Mouse (Mus musculus) cerebellum, adult 9-11 months (tissue): ENCODE measurements around the gene Nms.

Experiments
- DNase-seq: peaks from one replicate; pipeline ENCODE4 v3.0.0; 2022

Gene Nms

DNA sequence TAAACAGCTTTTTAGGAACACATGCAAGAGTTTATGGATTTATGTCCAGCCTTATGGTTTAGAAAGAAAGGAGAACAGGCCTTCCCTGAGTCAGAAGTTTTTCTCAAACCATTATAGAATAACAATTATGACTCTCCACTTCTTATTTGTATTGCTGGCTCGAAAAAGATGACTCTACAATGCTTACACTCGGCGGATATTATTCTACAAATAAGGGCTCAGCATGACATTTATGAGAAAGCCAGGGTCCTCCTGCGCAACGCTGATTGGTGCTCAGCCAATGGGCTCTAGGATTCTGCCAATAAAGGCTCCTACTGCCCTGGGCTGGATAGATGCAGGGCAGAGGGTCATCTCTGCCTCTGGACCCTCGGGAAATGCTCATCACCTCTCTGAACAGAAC, at the start of gene Nms:
Gene Nms, plus strand, starts transcription at position 301 of the 400 bp plus-strand sequence.
- DNase-seq, result no peak

- DNase-seq, result no peak
These were observed 47.5 kb upstream of the Nms start for GRCm38 (mm10) chr1:38891444-38891843.

- DNase-seq, result no peak
These were observed 45.9 kb upstream of the Nms start for GRCm38 (mm10) chr1:38893081-38893480.

GRCm38 (mm10) chr1:38897431-38898248, 41.3 kb upstream of the Nms start, which contains the start of gene Chst10:
TSS of gene Chst10 (minus strand) at chr1:38898161.
- DNase-seq, result peak; percentile 88

DNA sequence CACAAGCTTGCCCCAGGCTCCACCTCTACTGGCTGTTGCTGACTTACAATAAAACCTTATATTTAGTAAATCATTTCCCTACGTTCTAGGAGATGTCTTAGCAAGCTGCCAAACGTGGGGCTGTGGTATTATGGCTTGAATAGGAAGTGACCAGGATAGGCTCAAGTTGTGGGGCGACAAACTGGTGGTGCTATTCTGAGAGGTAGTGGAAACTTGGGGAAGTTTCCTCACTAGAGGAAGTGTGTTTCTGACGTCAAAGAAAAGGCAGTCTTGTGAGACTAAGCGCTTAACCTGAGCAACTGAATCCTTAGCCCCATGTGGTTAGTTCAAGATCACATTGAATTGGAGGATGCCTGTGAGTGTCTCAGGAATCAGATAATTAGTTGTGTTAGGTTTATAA, 36.4 kb upstream of the Nms start:
- DNase-seq, result no peak

DNA sequence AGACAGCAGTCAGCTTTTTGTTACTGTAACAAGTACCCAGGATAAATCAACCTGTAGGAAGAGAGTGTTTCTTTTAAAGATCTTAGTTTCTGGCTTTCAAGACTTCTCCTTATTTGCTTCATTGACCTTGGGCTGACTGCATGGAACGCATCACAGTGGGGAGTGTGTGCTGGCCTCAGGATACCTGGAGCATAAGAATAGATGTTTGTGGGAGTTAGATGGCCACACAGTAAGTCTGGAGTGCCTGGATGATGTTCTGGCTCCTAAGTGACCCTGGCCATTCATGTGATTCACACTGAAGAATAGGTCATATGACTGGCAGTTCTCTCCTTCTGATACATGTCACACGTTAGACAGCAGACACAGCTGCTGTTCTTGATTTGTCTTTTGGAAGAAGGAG, 35.0 kb upstream of the Nms start:
- no peak for DNase-seq

- no peak for DNase-seq
These were observed 10.0 kb upstream of the Nms start for GRCm38 (mm10) chr1:38928996-38929395.

- DNase-seq, result no peak
These were observed 9.5 kb upstream of the Nms start for GRCm38 (mm10) chr1:38929468-38929867.

DNA sequence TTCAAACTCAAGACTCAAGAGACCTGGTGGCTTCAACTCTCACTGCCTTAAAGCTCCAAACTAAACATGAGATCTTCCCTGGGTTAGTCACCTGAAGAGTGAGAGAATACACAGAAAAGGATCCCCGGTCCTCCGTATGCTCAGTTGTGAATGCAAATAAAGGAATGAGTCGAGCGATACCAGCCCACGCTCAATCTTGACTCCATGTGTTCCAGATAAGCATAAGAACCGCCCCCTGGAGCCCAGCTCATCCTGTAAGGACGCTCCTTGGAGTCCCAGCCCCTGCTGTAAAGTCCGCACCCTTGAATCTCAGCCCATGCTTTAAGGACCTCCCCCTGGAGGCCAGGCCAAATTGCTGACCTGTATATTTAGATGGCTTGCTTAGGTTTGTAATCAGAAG, 8.2 kb upstream of the Nms start:
- DNase-seq, result no peak

- peak; percentile 28 for DNase-seq
These were observed 4.3 kb upstream of the Nms start for GRCm38 (mm10) chr1:38934668-38935067.

DNA sequence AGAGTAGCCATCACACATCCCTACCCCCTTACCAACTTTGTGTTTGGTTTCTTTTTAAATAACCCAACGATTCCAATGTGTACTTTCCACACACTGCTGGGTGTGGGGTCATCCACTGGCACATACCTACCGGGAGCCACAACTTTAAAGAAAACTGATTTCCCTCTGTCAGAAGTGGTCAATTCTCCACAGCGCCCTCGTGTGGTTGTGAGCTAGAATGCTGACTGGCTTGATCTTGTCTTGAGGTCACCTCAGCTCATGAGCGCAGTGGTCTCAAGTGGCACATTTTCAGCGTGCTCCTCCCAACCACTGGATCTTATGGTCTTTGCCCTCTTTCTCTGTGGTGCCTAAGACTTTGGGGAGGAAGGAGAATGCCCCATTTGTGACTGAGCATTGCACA, 2.2 kb upstream of the Nms start:
- DNase-seq, result peak; percentile 17

- no peak for DNase-seq
These were observed 659 bp downstream of the Nms start for GRCm38 (mm10) chr1:38939608-38940007.

- DNase-seq, result no peak
These were observed 17.5 kb downstream of the Nms start for GRCm38 (mm10) chr1:38956457-38956856.

- DNase-seq, result no peak
These were observed 30.2 kb downstream of the Nms start for GRCm38 (mm10) chr1:38969116-38969515.

DNA sequence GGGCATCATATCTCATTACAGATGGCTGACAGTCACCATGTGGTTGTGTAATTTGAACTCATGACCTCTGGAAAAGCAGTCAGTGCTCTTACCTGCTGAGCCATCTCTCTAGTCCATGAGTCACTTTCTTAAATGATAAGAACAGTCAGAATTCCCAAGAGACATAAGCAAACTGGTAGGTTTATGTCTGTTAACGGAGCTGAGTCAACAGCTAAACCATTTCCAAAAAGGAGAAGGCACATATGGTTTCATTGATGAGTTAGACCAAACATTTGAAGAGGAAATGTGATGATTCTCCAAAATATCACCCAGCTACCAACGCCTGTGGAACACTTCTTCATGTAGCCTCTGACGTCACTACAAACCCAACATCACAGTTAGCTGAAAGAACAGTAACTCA, 32.8 kb downstream of the Nms start:
- DNase-seq, result no peak

GRCm38 (mm10) chr1:38972986-38973592, 34.1 kb downstream of the Nms start:
- DNase-seq, result no peak

- no peak for DNase-seq
These were observed 41.0 kb downstream of the Nms start for GRCm38 (mm10) chr1:38979953-38980352.

- no peak for DNase-seq
These were observed 44.9 kb downstream of the Nms start for GRCm38 (mm10) chr1:38983870-38984269.

GRCm38 (mm10) chr1:38985308-38985707, 46.4 kb downstream of the Nms start, which contains the start of gene Pdcl3:
TSS of gene Pdcl3 (plus strand) at chr1:38985608.
- no peak for DNase-seq

GRCm38 (mm10) chr1:38987080-38987864, 48.3 kb downstream of the Nms start:
- DNase-seq, result peak; percentile 99

- DNase-seq, result no peak
These were observed 48.9 kb downstream of the Nms start for GRCm38 (mm10) chr1:38987865-38988211.

GRCm38 (mm10) chr1:38988357-38988756, 49.4 kb downstream of the Nms start:
- DNase-seq, result no peak

DNA sequence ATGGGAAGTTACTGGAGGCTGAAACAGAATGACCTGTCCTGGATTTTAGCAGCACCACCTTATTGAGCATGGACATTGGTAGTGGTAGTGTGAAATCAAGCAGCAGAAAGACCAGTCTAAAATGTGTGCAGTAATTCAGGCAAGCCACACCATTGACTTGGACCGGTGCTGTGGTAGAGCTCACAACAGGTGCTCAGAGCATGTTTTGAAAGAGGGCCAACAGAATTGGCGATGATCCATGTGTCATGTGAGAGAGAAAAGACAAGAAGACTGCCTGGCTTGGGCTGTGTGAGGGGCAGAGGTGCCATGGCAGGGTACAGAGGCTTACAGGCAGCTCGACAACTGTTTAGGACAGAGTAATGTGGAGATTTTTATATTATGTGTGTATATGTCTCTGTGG, 53.4 kb downstream of the Nms start:
- peak; percentile 52 for DNase-seq
